ENCODE assay signal across 8 mouse cellular contexts in the genomic region with DNA sequence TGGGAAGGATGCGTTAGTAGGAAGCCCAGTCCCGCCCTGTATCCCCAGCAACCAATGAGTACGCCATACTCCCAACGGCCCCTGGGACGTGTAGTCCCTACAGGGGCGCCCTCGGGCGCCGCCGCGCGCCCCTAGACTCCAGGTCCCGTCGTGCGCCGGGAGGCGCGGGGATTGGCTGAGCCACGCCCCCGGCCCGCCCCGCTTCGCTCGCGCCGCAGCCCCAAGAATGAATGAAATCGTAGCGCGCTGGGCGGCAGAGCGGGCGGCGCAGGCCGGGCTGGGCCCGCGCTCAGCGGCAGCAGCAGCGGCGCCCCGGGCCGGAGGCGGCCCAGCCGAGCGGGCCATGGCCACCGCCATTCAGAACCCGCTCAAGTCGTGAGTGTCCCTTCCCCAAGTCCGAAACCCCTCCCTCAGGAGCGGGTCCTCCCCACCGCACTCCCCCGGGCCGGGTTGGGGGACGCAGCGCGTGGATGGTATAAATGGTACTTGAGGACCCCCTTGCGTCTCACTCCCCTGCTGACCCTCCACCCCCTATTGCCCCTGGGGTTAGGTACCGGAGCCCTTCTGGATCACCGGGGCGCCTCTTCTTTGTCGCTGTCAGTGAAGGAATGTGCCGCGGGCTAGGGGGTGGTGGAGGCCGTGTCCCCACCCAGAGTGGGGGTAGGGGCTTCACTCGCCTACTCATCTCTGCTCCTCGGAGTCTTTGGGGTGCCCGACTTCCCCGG. TPM values are rescaled to one million over a fixed set of nuclear protein-coding genes. Genes with fewer than 3 reads are reported as not detected.
A peak's percentile ranks its signal among the peaks of the same experiment; 100 is the strongest.
DNase-seq lines count a peak whose midpoint lies in the region; ATAC-seq and TF ChIP-seq lines count a peak whose summit lies in the region.

A gene (plus strand): TSS at position 214 of the 725 bp plus-strand sequence.

- H3K27me3 ChIP-seq in E14TG2a.4 (ENCODE audit: insufficient read depth, low read length), result peaks cover 17% of the 10 kb centered on the region
- peaks cover 73% of the 10 kb centered on the region for H3K27me3 ChIP-seq in heart, embryonic 13.5 days (replicated peaks)
- peaks cover 40% of the 10 kb centered on the region for H3K27me3 ChIP-seq in kidney, embryonic 16.5 days (ENCODE audit: insufficient read depth, low read length)
- peaks cover 16% of the 10 kb centered on the region for H3K27me3 ChIP-seq in liver, adult 2 months (ENCODE audit: control insufficient read depth, insufficient read depth, low read length)

- peak; percentile 26 for DNase-seq in liver, adult 2 months (ENCODE audit: extremely low read depth, low read depth, low spot score)
- DNase-seq in telencephalon, adult 2 months (ENCODE audit: low read depth, low spot score), result peak; percentile 93

- peak within 1 kb of the TSS; percentile 92 for H3K4me3 ChIP-seq in E14TG2a.4 (replicated peaks; ENCODE audit: low read length)
- peak within 1 kb of the TSS; percentile 33 for H3K4me3 ChIP-seq in bone marrow macrophage, adult 2 months (ENCODE audit: insufficient read depth, low read length)
- peak within 1 kb of the TSS; percentile 67 for H3K4me3 ChIP-seq in embryonic fibroblast, embryonic 13.5 days (ENCODE audit: insufficient read depth, low read length)
- H3K4me3 ChIP-seq in heart, embryonic 13.5 days, result peak within 1 kb of the TSS; percentile 62
- peak within 1 kb of the TSS; percentile 56 for H3K4me3 ChIP-seq in kidney, embryonic 16.5 days (ENCODE audit: low read length)
- no peak within 1 kb of the TSS; the same call in 1 of the 2 replicates for H3K4me3 ChIP-seq in liver, adult 2 months (ENCODE audit: insufficient read depth, low read depth, low read length)

- H3K4me1 ChIP-seq in E14TG2a.4 (replicated peaks; ENCODE audit: low read depth, low read length), result peaks cover 61% of the 10 kb centered on the region
- peaks cover 8% of the 10 kb centered on the region; the same call in 1 of the 2 replicates for H3K4me1 ChIP-seq in bone marrow macrophage, adult 2 months (ENCODE audit: control insufficient read depth, insufficient read depth, low read length)
- H3K4me1 ChIP-seq in embryonic fibroblast, embryonic 13.5 days (ENCODE audit: control insufficient read depth, insufficient read depth, low read length), result peaks cover 4% of the 10 kb centered on the region; the same call in 1 of the 2 replicates
- H3K4me1 ChIP-seq in heart, embryonic 13.5 days, result peaks cover 33% of the 10 kb centered on the region
- H3K4me1 ChIP-seq in kidney, embryonic 16.5 days (ENCODE audit: insufficient read depth, low read length), result peaks cover 33% of the 10 kb centered on the region
- H3K4me1 ChIP-seq in liver, adult 2 months (ENCODE audit: control insufficient read depth, insufficient read depth, low read length), result peaks cover 6% of the 10 kb centered on the region; the same call in 1 of the 2 replicates

- no peak for TF ChIP-seq POLR2A in bone marrow macrophage, adult 2 months (IDR thresholded peaks at IDR 0.05; ENCODE audit: borderline replicate concordance, low read depth, low read length)
- TF ChIP-seq POLR2A in embryonic fibroblast, embryonic 13.5 days (IDR thresholded peaks at IDR 0.05; ENCODE audit: low read depth, low read length), result peak; percentile 41; the same call in 1 of the 2 replicates
- no peak for TF ChIP-seq POLR2A in liver, adult 2 months (IDR thresholded peaks at IDR 0.05; ENCODE audit: extremely low read depth, insufficient read depth, low read length)

- no peak for TF ChIP-seq CTCF in E14TG2a.4 (conservative IDR thresholded peaks at IDR 0.05; ENCODE audit: low read length)
- TF ChIP-seq CTCF in bone marrow macrophage, adult 2 months (IDR thresholded peaks at IDR 0.05; ENCODE audit: low read depth, low read length), result no peak
- TF ChIP-seq CTCF in embryonic fibroblast, embryonic 13.5 days (IDR thresholded peaks at IDR 0.05; ENCODE audit: borderline replicate concordance, insufficient read depth, low read length), result no peak
- no peak for TF ChIP-seq CTCF in liver, adult 2 months (IDR thresholded peaks at IDR 0.05; ENCODE audit: low read depth, low read length)

- no peaks in the 10 kb centered on the region for H3K9me3 ChIP-seq in E14TG2a.4 (ENCODE audit: low read length)
- no peaks in the 10 kb centered on the region for H3K9me3 ChIP-seq in heart, embryonic 13.5 days
- H3K9me3 ChIP-seq in kidney, embryonic 16.5 days (ENCODE audit: low read length), result no peaks in the 10 kb centered on the region

- peak; percentile 52 for ATAC-seq in heart, embryonic 13.5 days (ENCODE audit: extremely low read depth, insufficient number of reproducible peaks, low FRiP score, low TSS enrichment)
- peak; percentile 86 for ATAC-seq in kidney, embryonic 16.5 days (ENCODE audit: low FRiP score, low TSS enrichment)
- ATAC-seq in monocyte, adult 5-6 weeks (replicated peaks; ENCODE audit: insufficient number of reproducible peaks, low FRiP score, low TSS enrichment, poor library complexity, severe bottlenecking), result 0 out of 2 replicates have a peak, but pooled peaks have one; percentile 14

- peak within 1 kb of the TSS; percentile 78 for H3K9ac ChIP-seq in heart, embryonic 13.5 days
- H3K9ac ChIP-seq in kidney, embryonic 16.5 days (replicated peaks; ENCODE audit: low read length), result peak within 1 kb of the TSS; percentile 69
- H3K9ac ChIP-seq in liver, adult 2 months (ENCODE audit: low read depth, low read length), result no peak within 1 kb of the TSS

- under 1% methylated on average over 66 of the region's 67 CpGs for WGBS in heart, embryonic 13.5 days
- WGBS in kidney, embryonic 16.5 days, result 0% methylated on average over 47 of the region's 67 CpGs
- whole genome bisulfite sequencing in liver, adult 2 months, result 2% methylated on average over 66 of the region's 67 CpGs

- H3K36me3 ChIP-seq in E14TG2a.4 (ENCODE audit: insufficient read depth, low read length), result no peaks in the 10 kb centered on the region
- H3K36me3 ChIP-seq in heart, embryonic 13.5 days, result no peaks in the 10 kb centered on the region
- no peaks in the 10 kb centered on the region for H3K36me3 ChIP-seq in kidney, embryonic 16.5 days (ENCODE audit: insufficient read depth, low read length)
- no peaks in the 10 kb centered on the region for H3K36me3 ChIP-seq in liver, adult 2 months (ENCODE audit: control insufficient read depth, insufficient read depth, low read length)

- no peak within 1 kb of the TSS for H3K27ac ChIP-seq in bone marrow macrophage, adult 2 months (ENCODE audit: insufficient read depth, low read depth, low read length)
- H3K27ac ChIP-seq in embryonic fibroblast, embryonic 13.5 days (ENCODE audit: insufficient read depth, low read length), result no peak within 1 kb of the TSS
- H3K27ac ChIP-seq in heart, embryonic 13.5 days (replicated peaks), result no peak within 1 kb of the TSS
- H3K27ac ChIP-seq in kidney, embryonic 16.5 days (ENCODE audit: low read length), result no peak within 1 kb of the TSS
- no peak within 1 kb of the TSS for H3K27ac ChIP-seq in liver, adult 2 months (replicated peaks; ENCODE audit: insufficient read depth, low read depth, low read length)

- peak within 1 kb of the TSS; percentile 96 for H3K4me2 ChIP-seq in heart, embryonic 13.5 days
- H3K4me2 ChIP-seq in kidney, embryonic 16.5 days (replicated peaks; ENCODE audit: low read depth, low read length), result peak within 1 kb of the TSS; percentile 98

- H3K79me2 ChIP-seq in liver, adult 2 months (ENCODE audit: control insufficient read depth, insufficient read depth, low read length), result no peaks in the 10 kb centered on the region

RNA-seq across cellular contexts. Expression of the gene that starts here (rescaled TPM):
- polyA plus RNA-seq in bone marrow macrophage, adult 2 months (2012; ENCODE audit: insufficient read depth, insufficient read length, missing spikeins), result 0.60 TPM in 1 of 2 replicates, not detected in the other
- 4.7 and 6.6 TPM in 2 replicates for polyA plus RNA-seq in embryonic fibroblast, embryonic 13.5 days (2011; ENCODE audit: insufficient read length, low read depth, missing spikeins)
- polyA plus RNA-seq in heart, embryonic 13.5 days (2015; fragmentation: Nextera tagmentation; extraction: Ambion mirVana), result 2.0 and 3.7 TPM in 2 replicates
- polyA plus RNA-seq in kidney, embryonic 16.5 days (2015; fragmentation: Nextera tagmentation; extraction: Ambion mirVana), result 3.0 and 3.5 TPM in 2 replicates
- 0.13 TPM in 1 of 2 replicates, not detected in the other for total RNA-seq in liver, adult 2 months (2014; rRNA removed)
- 0.05 and 0.28 TPM in 2 replicates for polyA plus RNA-seq in liver, adult 2 months (2012; rRNA removed)
- not detected in 3 replicates for total RNA-seq in monocyte, adult 5-6 weeks (2017)

Comparison
In these comparisons a context has a peak if more than half of its experiments do, and no peak if none do; other contexts are left out.
1. Peak in DNase-seq in liver, adult 2 months; RNA of the gene not detected or under 1 TPM.
2. Peak in ATAC-seq in monocyte, adult 5-6 weeks; RNA of the gene not detected or under 1 TPM.
3. ATAC-seq: peak in every context shown above with its lines; median percentile 86 in kidney, embryonic 16.5 days; 52 in heart, embryonic 13.5 days; 14 in monocyte, adult 5-6 weeks.